Mouse (Mus musculus) testis, adult 10 weeks (tissue): Measurements from ENCODE around the gene Nudt1. TPM values are rescaled to one million over a fixed set of nuclear protein-coding genes. Genes with fewer than 3 reads are reported as not detected.

ENCODE experiments used
- polyA plus RNA-seq: library from polyadenylated mRNA; stranded (reverse); fragments of 350-450 nt; fragmentation: Illumina TruSeq; extraction: RNeasy Lipid Tissue Mini Kit (QIAGEN cat#74804); gene quantifications from one replicate; pipeline ENCODE4 v1.2.3, GENCODE M21; 2014; ENCODE audit warnings: low read depth, low replicate concordance

The Nudt1 gene
- polyA plus RNA-seq: 0.70 TPM

GRCm38 (mm10) chr5:140321042-140321755, at the start of gene Nudt1, which contains the start of gene Mad1l1:
TSS of gene Nudt1 (plus strand) at chr5:140321656.
TSS of gene Mad1l1 (minus strand) at chr5:140321552.

GRCm38 (mm10) chr5:140331615-140332512, 10.4 kb downstream of the Nudt1 start, which contains the start of gene Mrm2:
TSS of gene Mrm2 (minus strand) at chr5:140331898.

Other genes with a start within 250 kb of the Nudt1 start
- 0.46 TPM for gene Mad1l1, start 104 bp upstream of the Nudt1 start, polyA plus RNA-seq
- gene Mrm2, start 10.2 kb downstream of the Nudt1 start, polyA plus RNA-seq: 0.20 TPM
- 0.07 TPM for gene Snx8, start 67.6 kb downstream of the Nudt1 start, polyA plus RNA-seq
- 112 TPM for gene Eif3b, start 97.7 kb downstream of the Nudt1 start, polyA plus RNA-seq
- not detected for gene Gm4869, start 124.0 kb downstream of the Nudt1 start, polyA plus RNA-seq
- not detected for gene Chst12, start 183.9 kb downstream of the Nudt1 start, polyA plus RNA-seq
- gene Grifin, start 243.4 kb downstream of the Nudt1 start, polyA plus RNA-seq: not detected